Mouse (Mus musculus) bone marrow macrophage, adult 2 months (primary cell): Measurements from ENCODE around the gene Shb. TPM values are rescaled to one million over a fixed set of nuclear protein-coding genes. Genes with fewer than 3 reads are reported as not detected.
"Not testable (repeated sequence)": the region's sequence is repeated elsewhere in the genome, so short reads cannot be mapped to it uniquely, and the experiment has no call there.

ENCODE experiments used
- H3K27ac ChIP-seq: 2 replicates; pipeline ENCODE4 v1.5.1; 2012; ENCODE audit warnings: low read depth, low read length; ENCODE audit not compliant: insufficient read depth
- H3K4me1 ChIP-seq: 2 replicates; pipeline ENCODE4 v1.6.1; 2012; ENCODE audit warnings: low read length; ENCODE audit not compliant: control insufficient read depth, insufficient read depth
- H3K4me3 ChIP-seq: 2 replicates; pipeline ENCODE4 v1.5.1; 2012; ENCODE audit warnings: mild to moderate bottlenecking, low read length, moderate library complexity; ENCODE audit not compliant: insufficient read depth
- CTCF ChIP-seq: IDR thresholded peaks from 2 replicates; pipeline ENCODE4 v1.5.1; 2012; ENCODE audit warnings: low read depth, mild to moderate bottlenecking, low read length, moderate library complexity
- POLR2A ChIP-seq: IDR thresholded peaks from 2 replicates; pipeline ENCODE4 v1.6.1; 2012; ENCODE audit warnings: mild to moderate bottlenecking, low read depth, low read length, borderline replicate concordance
- polyA plus RNA-seq: library from polyadenylated mRNA; stranded (reverse); fragments of >200 nt; gene quantifications from 2 replicates; pipeline ENCODE4 v1.2.4, GENCODE M21; 2012; ENCODE audit not compliant: missing spikeins, insufficient read depth, insufficient read length

The Shb gene
- polyA plus RNA-seq, 1 experiment, result 9.8 TPM

DNA sequence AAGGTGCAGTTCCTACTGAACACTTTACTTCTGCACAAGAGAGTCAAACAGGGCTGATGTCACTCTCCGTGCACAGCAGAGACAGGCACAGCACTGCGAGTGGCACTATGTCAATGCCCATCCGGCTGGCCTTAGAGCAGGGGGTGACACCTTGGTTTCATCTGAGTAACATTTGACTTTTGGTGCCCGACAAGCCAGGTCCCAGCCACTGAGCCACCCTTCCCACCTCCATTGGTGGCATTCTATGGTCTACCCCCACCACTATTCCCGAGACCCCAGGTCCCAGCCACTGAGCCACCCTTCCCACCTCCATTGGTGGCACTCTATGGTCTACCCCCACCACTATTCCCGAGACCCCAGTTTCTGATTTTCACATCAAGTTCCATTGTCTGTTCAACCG lies 128.2 kb downstream of the Shb start:
- TF ChIP-seq CTCF (no peak), POLR2A (no peak)
- H3K27ac ChIP-seq, result no peak overlapping the region
- H3K4me1 ChIP-seq, result peaks cover 7% of the 10 kb centered on the region
- H3K4me3 ChIP-seq, result no peak overlapping the region

- Histone ChIP-seq H3K4me3 (no peak overlapping the region), H3K4me1 (peaks cover 7% of the 10 kb centered on the region), H3K27ac (no peak overlapping the region)
- TF ChIP-seq POLR2A, result no peak
Measured at GRCm38 (mm10) chr4:45403499-45403878, 128.8 kb downstream of the Shb start.

DNA sequence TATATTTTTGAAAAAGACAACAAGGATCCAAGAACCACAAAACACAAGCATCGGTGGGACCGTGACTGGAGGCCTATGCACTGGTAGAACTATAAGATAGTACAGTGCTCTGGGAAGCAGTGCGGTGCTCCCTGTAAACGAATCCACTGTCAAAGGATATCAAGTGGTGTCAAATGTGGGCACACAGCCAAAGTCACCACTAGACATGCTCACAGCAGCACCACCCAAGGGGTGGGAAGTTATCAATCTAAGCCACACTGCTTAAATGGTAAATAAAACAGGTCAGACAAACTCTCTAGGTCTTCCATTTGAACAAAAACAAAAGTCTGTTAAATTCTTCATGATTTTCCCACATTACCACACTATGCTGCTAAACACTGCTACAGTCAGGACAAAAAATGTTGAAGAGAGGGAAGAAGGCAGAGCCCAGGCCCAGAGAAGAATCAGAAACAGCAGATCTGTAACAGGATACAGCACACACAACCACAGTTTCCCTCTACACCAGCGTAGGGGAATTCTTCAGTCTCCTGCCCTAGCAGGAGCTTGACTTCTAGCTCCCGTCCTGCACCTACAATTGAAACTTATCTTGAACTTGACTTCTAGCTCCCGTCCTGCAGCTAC lies 129.3 kb downstream of the Shb start:
- Histone ChIP-seq H3K4me1 (peaks cover 7% of the 10 kb centered on the region), H3K27ac (no peak overlapping the region), H3K4me3 (no peak overlapping the region)
- TF ChIP-seq CTCF (no peak), POLR2A (no peak)

GRCm38 (mm10) chr4:45402281-45402680 lies 130.0 kb downstream of the Shb start:
- Histone ChIP-seq H3K4me3 (no peak overlapping the region), H3K27ac (no peak overlapping the region), H3K4me1 (peaks cover 7% of the 10 kb centered on the region)
- no peak for TF ChIP-seq CTCF
- TF ChIP-seq POLR2A, result no peak

DNA sequence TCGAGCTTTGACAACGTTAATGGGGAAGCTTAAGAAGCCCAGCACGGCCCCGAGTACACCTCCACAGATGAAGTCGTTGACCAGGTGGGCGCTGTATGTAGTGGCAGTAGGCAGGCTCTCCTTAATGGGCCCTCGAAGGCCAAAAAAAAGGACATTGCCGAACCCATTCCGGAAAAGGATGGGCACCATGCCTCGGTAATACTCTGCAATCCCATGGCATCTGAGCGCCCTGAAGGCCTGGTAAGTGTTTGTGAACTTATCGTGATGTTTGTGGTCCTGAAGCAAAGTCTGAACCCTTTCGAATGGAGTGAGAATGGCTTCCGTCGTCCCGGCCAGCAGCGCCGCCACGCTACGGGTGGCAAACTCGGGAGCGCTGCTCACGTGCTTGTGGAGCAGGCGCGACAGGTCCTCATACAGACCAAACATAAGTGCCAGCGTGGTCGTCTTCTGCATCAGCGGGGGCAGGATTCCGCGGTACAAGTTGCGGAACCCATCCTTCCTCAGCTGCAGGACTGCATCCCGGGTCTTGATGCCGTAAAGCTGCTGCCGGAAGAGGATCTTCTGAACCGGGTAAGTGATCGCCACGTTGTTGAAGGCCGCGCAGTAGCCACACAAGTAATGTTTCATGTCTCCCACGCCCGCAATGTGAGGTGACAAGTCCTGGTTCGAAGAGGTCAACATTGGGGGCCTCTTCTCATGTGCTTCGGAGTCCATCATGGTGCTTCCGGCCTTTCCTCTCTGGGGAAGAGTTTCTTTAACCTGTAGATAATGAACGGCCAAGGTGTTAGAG lies 132.7 kb downstream of the Shb start:
- no peak overlapping the region for H3K27ac ChIP-seq
- no peaks in the 10 kb centered on the region; the same call in 1 of the 2 replicates for H3K4me1 ChIP-seq
- no peak for TF ChIP-seq POLR2A
- no peak for TF ChIP-seq CTCF
- no peak overlapping the region for H3K4me3 ChIP-seq

DNA sequence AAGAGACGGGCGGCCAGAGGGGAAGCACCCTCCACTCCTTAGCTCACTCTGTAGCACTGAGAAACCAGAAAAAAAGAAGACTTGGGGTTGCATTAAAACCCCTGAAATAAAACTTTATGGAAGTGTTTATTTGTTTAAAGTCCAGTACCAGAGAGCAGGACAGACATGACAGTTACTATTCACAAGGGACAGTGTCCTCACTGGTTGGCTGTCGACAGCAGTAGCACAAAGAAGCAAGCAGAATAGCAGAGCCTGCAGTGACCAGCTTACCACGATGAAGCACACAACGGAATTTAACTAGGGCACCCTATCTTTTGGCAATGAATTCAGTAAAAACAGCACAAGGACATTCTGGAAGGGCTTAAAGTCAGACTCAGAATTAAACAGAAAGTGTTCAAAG lies 134.0 kb downstream of the Shb start:
- H3K27ac ChIP-seq, H3K4me1 ChIP-seq: not testable (repeated sequence)

GRCm38 (mm10) chr4:45396211-45396610 lies 136.1 kb downstream of the Shb start:
- not testable (repeated sequence) for H3K27ac ChIP-seq, H3K4me3 ChIP-seq, H3K4me1 ChIP-seq

More for the DNA sequence above, 134.0 kb downstream of the Shb start:
- not testable (repeated sequence) for H3K4me3 ChIP-seq

- Histone ChIP-seq H3K4me1 (peaks cover 2% of the 10 kb centered on the region), H3K27ac (no peak overlapping the region), H3K4me3 (no peak overlapping the region)
- TF ChIP-seq POLR2A, result no peak
- TF ChIP-seq CTCF, result no peak
Measured at GRCm38 (mm10) chr4:45393658-45394057, 138.6 kb downstream of the Shb start.

DNA sequence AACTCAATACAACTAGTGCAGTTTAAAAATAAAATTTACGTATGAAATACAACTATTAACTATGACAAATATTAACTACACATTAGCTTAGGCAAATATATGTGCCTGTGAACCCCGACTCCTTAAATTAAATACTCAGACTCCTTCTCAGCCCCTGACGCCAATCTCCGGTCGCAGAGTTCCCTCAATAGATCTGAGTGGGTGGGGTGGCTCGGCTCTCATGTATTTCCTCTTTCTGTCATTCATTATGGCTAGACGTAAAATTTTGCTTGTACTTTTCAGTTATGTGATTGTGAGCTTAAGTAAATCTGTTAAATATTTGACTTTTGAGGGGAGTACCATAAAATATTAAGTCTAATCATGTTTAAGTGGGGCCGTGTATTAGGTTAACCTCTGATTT lies 139.3 kb downstream of the Shb start:
- Histone ChIP-seq H3K27ac (no peak overlapping the region), H3K4me3 (no peak overlapping the region), H3K4me1 (peaks cover 2% of the 10 kb centered on the region; the same call in 1 of the 2 replicates)
- TF ChIP-seq CTCF, result no peak
- no peak for TF ChIP-seq POLR2A

DNA sequence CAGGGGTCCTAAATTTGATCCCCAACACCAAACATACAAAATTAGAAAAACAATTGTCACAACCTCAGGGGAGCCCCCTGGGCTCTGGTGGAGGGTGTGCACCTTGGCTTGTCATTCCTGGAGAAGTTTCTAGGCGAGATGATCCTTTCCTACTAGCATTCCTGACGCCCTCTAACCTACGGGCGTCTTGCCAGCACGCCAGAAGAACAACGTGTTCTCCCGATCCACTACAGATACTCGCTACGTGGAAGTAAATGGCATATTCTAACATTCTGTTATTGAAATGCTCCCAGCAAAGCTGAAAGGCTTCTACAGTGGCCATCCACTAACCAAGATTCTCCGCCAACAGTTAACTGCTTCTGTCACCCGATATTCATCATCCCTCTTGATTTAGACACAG lies 139.7 kb downstream of the Shb start:
- Histone ChIP-seq H3K4me3 (no peak overlapping the region), H3K4me1 (peaks cover 2% of the 10 kb centered on the region; the same call in 1 of the 2 replicates), H3K27ac (no peak overlapping the region)
- no peak for TF ChIP-seq CTCF
- no peak for TF ChIP-seq POLR2A
